ENCODE assay signal across 8 mouse cellular contexts in genomic region chr2:154943101-154943500, GRCm38 (mm10). TPM values are rescaled to one million over a fixed set of nuclear protein-coding genes. Genes with fewer than 3 reads are reported as not detected.
DNase-seq lines count a peak whose midpoint lies in the region; ATAC-seq and TF ChIP-seq lines count a peak whose summit lies in the region.

No protein-coding gene starts in this region.

- 7% methylated on average over 11 of the region's 11 CpGs for WGBS in embryonic facial prominence, embryonic 15.5 days
- WGBS in kidney, embryonic 14.5 days = 11% methylated on average over 11 of the region's 11 CpGs
- WGBS in limb, embryonic 14.5 days = 13% methylated on average over 11 of the region's 11 CpGs

- no peaks in the 10 kb centered on the region for H3K27me3 ChIP-seq in embryonic facial prominence, embryonic 15.5 days
- H3K27me3 ChIP-seq in kidney, embryonic 14.5 days (ENCODE audit: control insufficient read depth, insufficient read depth, low read length) = no peaks in the 10 kb centered on the region
- no peaks in the 10 kb centered on the region for H3K27me3 ChIP-seq in limb, embryonic 14.5 days (ENCODE audit: control insufficient read depth, insufficient read depth, low read length)

- H3K9ac ChIP-seq in embryonic facial prominence, embryonic 15.5 days = no peak overlapping the region
- H3K9ac ChIP-seq in kidney, embryonic 14.5 days (ENCODE audit: low read depth, low read length) = peak overlapping the region; percentile 34; the same call in 1 of the 2 replicates
- 0 out of 2 replicates have a peak overlapping the region, but pooled peaks have one; percentile 28 for H3K9ac ChIP-seq in limb, embryonic 14.5 days (ENCODE audit: low read depth, low read length, severe bottlenecking)

- ATAC-seq in embryonic facial prominence, embryonic 15.5 days (ENCODE audit: insufficient number of reproducible peaks, low FRiP score, low TSS enrichment, low read depth) = peak; percentile 63
- ATAC-seq in kidney, embryonic 14.5 days (ENCODE audit: low FRiP score, low TSS enrichment) = peak; percentile 55; the same call in 1 of the 2 replicates
- ATAC-seq in limb, embryonic 14.5 days (ENCODE audit: low FRiP score, low read depth) = no peak
- ATAC-seq in monocyte, adult 5-6 weeks (replicated peaks; ENCODE audit: insufficient number of reproducible peaks, low FRiP score, low TSS enrichment, poor library complexity, severe bottlenecking) = peak; percentile 77

- peaks cover 11% of the 10 kb centered on the region for H3K4me1 ChIP-seq in bone marrow macrophage, adult 2 months (ENCODE audit: control insufficient read depth, insufficient read depth, low read length)
- peaks cover 15% of the 10 kb centered on the region for H3K4me1 ChIP-seq in embryonic facial prominence, embryonic 15.5 days
- no peaks in the 10 kb centered on the region for H3K4me1 ChIP-seq in kidney, embryonic 14.5 days (ENCODE audit: control insufficient read depth, insufficient read depth, low read length)
- peaks cover 16% of the 10 kb centered on the region for H3K4me1 ChIP-seq in limb, embryonic 14.5 days (ENCODE audit: control insufficient read depth, insufficient read depth, low read length)

- DNase-seq in A20 (ENCODE audit: low read depth, low spot score) = peak; percentile 56
- DNase-seq in heart, adult 9 months (ENCODE audit: low spot score in 2 of 2) = peak; percentile 29 to 78
- DNase-seq in limb, embryonic 14.5 days (ENCODE audit: low spot score) = peak; percentile 71
- peak; percentile 49 to 52 for DNase-seq in spleen, postnatal 36 days (ENCODE audit: low spot score in 2 of 2)

- TF ChIP-seq POLR2A in bone marrow macrophage, adult 2 months (IDR thresholded peaks at IDR 0.05; ENCODE audit: borderline replicate concordance, low read depth, low read length) = no peak
- TF ChIP-seq POLR2A in limb, embryonic 14.5 days (IDR thresholded peaks at IDR 0.05; ENCODE audit: borderline replicate concordance, extremely low read depth, insufficient read depth, insufficient read length) = no peak

- H3K4me3 ChIP-seq in bone marrow macrophage, adult 2 months (ENCODE audit: insufficient read depth, low read length) = peak overlapping the region; percentile 30; the same call in 1 of the 2 replicates
- H3K4me3 ChIP-seq in embryonic facial prominence, embryonic 15.5 days (replicated peaks) = peak overlapping the region; percentile 30
- no peak overlapping the region for H3K4me3 ChIP-seq in kidney, embryonic 14.5 days (ENCODE audit: low read length)
- H3K4me3 ChIP-seq in limb, embryonic 14.5 days (replicated peaks; ENCODE audit: low read length) = peak overlapping the region; percentile 13

- H3K36me3 ChIP-seq in embryonic facial prominence, embryonic 15.5 days = no peaks in the 10 kb centered on the region
- no peaks in the 10 kb centered on the region for H3K36me3 ChIP-seq in kidney, embryonic 14.5 days (ENCODE audit: control insufficient read depth, insufficient read depth, low read length)
- no peaks in the 10 kb centered on the region for H3K36me3 ChIP-seq in limb, embryonic 14.5 days (ENCODE audit: control insufficient read depth, insufficient read depth, low read length)

- peak; percentile 87 for TF ChIP-seq CTCF in bone marrow macrophage, adult 2 months (IDR thresholded peaks at IDR 0.05; ENCODE audit: low read depth, low read length)

- H3K4me2 ChIP-seq in embryonic facial prominence, embryonic 15.5 days (replicated peaks) = peak overlapping the region; percentile 43
- peak overlapping the region; percentile 21; the same call in 1 of the 2 replicates for H3K4me2 ChIP-seq in kidney, embryonic 14.5 days (replicated peaks; ENCODE audit: low read depth, low read length)
- peak overlapping the region; percentile 37 for H3K4me2 ChIP-seq in limb, embryonic 14.5 days (replicated peaks; ENCODE audit: low read depth, low read length, severe bottlenecking)

- no peak overlapping the region for H3K27ac ChIP-seq in bone marrow macrophage, adult 2 months (ENCODE audit: insufficient read depth, low read depth, low read length)
- H3K27ac ChIP-seq in embryonic facial prominence, embryonic 15.5 days (replicated peaks) = peak overlapping the region; percentile 44; the same call in 1 of the 2 replicates
- no peak overlapping the region for H3K27ac ChIP-seq in kidney, embryonic 14.5 days (ENCODE audit: low read depth, low read length)
- H3K27ac ChIP-seq in limb, embryonic 14.5 days (replicated peaks; ENCODE audit: low read depth, low read length) = no peak overlapping the region

- no peaks in the 10 kb centered on the region for H3K9me3 ChIP-seq in embryonic facial prominence, embryonic 15.5 days (replicated peaks)
- no peaks in the 10 kb centered on the region for H3K9me3 ChIP-seq in kidney, embryonic 14.5 days (ENCODE audit: control insufficient read depth, low read length)
- no peaks in the 10 kb centered on the region for H3K9me3 ChIP-seq in limb, embryonic 14.5 days (ENCODE audit: control insufficient read depth, low read length)

RNA-seq across cellular contexts. Expression of gene Eif2s2, which starts 50.4 kb away (rescaled TPM):
- 53.3 and 55.4 TPM in 2 replicates for polyA plus RNA-seq in bone marrow macrophage, adult 2 months (2012; ENCODE audit: insufficient read depth, insufficient read length, missing spikeins)
- 96.8 and 103 TPM in 2 replicates for polyA plus RNA-seq in embryonic facial prominence, embryonic 15.5 days (2015; fragmentation: Nextera tagmentation; extraction: Ambion mirVana)
- polyA plus RNA-seq in kidney, embryonic 14.5 days (2014; fragmentation: Nextera tagmentation; extraction: Ambion mirVana) = 122 and 167 TPM in 2 replicates
- 47.3 and 73.6 TPM in 2 replicates for polyA plus RNA-seq in limb, embryonic 14.5 days (2012; rRNA removed)
- 111 and 116 TPM in 2 replicates for polyA plus RNA-seq in limb, embryonic 14.5 days (2014; fragmentation: Nextera tagmentation; extraction: Ambion mirVana)
- 125 to 133 TPM (median 129 TPM) in 3 replicates for total RNA-seq in monocyte, adult 5-6 weeks (2017)
